Mouse (Mus musculus): ENCODE results near the gene Hoxd9. TPM values are rescaled to one million over a fixed set of nuclear protein-coding genes. Genes with fewer than 3 reads are reported as not detected.

Hoxd9 gene
- polyA plus RNA-seq (2017; shearing (Covaris generic)): not detected

DNA sequence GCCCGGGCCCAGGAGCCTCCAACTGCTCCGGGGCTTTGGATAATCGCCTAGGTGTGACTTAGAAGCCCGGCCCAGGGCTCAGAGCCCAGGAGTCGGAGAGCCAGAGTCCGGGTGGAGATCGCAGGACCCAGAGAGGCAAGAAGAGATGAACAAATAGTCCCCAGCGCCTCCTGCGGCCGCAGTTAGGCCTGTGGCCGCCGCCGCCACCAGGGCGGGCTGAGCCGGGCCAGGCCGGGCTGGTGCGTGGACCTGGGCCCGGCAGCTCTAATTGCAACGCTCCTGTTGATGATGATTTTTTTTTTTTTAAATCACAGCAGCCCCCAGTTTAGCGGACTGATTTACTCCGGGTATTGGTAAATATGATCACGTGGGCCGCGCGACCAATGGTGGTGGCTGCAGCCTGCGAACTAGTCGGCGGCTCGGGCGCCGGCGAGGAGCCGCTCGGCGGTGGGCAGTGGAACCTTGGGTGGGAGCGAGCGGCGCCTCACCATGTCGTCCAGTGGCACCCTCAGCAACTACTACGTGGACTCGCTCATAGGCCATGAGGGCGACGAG lies at the start of gene Hoxd9:
Gene Hoxd9 (plus strand): TSS at position 161 of the 555 bp plus-strand sequence.

DNA sequence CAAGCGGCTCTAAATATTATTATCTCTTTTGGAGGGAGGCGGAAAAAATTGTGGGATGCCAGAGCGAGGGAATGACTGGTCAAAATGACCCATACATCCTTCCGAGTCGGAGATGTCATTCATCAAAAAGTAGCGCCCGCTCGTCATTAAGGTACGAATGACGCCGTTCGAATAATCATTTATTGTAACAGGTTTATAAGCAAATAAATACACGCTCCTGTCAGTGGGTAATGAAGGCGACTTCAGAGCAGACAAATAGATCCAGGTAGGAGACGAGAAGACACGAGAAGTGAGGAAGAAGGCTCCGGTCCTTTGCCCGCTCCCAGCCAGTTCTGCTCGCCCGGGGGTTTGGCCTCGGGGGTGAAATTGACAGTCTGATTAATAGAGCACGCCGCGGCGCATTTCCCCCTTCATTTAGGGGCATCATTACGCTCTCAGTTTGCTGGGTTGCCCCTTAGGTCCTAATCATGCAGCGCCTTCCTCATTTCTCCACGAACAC lies 38.0 kb upstream of the Hoxd9 start, which contains the start of gene Evx2:
Gene Evx2 (minus strand): TSS at position 51 of the 499 bp plus-strand sequence.

DNA sequence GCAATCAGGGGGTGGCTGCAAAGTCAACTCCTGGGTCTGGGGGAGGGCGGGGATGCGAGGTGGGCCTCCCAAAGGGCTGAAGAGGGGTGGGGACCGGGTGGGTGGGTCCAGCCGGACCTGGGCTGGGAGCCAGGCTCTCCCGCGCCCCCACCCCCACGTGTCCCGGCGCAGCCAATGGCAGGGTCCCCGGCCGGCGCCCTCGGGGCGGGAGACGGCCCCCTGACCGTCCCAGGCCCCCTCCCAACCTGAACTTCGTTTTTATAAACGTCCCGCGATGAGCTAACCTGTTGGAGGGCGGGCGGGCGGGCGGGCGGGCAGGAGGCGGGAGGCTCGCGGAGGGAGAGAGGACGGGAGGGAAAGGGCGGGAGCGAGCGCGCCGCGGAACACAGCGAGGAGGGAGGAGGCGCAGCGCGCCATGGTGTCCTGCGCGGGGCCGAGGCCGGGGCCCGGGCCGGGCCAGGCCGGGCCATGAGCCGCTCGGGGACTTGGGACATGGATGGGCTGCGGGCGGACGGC lies 29.6 kb upstream of the Hoxd9 start, which contains the start of gene Hoxd13:
Gene Hoxd13 (plus strand): TSS at position 469 of the 516 bp plus-strand sequence.

DNA sequence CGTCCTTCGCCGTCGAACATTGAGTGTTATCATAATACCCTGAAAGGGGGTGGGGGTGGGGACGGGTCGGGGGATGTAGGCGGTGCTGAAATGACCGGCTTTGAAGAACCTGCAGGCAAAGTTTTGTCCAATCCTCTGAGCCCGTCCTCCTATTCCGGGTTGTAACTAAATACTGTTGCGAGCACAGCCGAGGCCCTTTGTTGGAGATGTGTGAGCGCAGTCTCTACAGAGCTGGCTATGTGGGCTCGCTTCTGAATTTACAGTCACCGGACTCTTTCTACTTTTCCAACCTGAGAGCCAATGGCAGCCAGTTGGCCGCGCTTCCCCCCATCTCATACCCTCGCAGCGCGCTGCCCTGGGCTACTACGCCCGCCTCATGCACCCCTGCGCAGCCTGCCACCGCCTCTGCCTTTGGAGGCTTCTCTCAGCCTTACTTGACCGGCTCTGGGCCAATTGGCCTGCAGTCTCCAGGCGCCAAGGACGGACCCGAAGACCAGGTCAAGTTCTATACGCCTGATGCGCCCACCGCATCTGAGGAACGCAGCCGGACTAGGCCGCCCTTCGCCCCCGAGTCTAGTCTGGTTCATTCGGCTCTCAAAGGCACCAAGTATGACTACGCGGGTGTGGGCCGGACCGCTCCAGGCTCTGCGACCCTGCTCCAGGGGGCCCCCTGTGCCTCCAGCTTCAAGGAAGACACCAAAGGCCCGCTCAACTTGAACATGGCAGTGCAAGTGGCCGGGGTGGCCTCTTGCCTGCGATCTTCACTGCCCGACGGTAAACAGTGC lies 22.5 kb upstream of the Hoxd9 start, which contains the start of gene Hoxd12:
Gene Hoxd12 (plus strand): TSS at position 133 of the 785 bp plus-strand sequence.

DNA sequence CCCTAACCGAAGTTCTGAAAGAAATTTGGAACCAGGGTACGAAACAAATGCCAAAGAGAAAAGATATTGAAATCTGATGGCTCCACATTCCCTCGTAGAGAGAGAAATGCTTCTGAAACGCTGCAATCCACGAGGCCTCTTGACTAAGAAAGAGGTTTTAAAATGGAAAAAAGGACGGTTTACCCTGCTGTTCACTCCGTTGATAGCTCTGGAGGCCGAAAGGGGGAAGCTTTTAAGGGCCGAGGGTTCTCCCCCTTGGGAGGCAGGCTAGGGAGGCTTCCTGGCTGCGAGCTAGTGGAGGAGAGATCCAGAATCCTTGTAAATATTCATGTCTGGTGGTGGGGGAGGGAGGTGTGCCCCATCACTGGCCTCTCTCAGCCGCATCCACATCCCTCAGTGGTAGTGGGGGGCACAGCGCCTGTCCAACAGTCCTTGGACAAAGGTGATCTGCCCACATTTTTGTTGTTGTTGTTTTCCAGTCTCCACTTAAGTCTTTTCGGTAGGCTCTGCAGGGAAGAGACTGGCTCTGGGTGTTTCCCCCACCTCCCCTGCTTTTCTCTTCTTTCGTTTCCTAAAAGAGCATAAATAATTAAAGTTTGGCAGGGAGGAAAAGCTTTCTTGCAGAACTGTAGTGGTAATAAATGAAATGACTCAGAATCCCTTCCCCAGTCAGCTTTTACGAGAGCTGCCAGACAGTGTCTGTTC lies 18.5 kb upstream of the Hoxd9 start, which contains the start of gene Hoxd11:
Gene Hoxd11 (plus strand): TSS at position 667 of the 705 bp plus-strand sequence.

DNA sequence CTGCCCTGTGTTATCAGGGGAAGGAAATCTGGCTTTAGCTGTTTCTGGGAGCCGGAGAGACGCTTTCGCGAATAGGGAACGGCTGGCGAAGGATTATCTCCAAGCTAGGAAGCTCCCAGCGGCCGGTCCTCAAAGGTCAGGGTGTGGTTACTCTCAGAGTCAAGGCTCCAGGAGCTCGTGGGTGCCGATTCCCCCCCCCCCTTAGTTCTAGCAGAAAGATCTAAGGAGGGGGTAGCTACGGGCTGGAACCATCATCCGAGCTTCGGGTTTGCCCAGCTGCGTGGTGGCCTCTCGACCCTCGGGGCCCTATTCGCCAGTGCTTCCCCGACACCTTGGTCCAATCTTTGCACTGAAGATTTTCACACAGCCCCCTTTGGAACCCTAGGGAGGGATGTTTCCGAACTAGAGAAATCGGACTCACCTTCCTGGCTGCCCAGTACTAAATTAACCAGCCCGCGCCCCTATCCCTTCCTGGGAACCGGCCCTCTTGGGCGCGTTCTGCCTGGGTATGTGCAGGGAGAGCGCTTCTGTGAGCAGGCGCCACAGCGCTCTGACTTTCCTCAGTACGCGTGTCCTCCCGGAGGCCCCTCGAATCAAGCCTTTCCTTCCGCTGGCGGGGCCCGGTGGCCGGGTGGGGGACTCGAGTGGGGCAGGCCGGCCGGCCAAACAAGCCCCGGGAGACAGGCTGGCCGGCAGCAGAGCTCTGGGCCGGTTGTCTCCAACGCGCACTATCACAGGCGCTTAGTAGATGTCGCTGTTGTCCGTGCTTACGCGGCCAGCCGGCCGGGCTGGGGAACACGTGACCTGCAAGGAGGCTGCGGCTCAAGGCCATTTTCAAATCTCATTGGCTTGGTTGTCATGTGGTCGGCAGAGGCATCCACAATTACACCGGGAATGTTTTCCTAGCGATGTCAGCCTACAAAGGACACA lies 6.2 kb upstream of the Hoxd9 start, which contains the start of gene Hoxd10:
Gene Hoxd10 (plus strand): TSS at position 903 of the 930 bp plus-strand sequence.

DNA sequence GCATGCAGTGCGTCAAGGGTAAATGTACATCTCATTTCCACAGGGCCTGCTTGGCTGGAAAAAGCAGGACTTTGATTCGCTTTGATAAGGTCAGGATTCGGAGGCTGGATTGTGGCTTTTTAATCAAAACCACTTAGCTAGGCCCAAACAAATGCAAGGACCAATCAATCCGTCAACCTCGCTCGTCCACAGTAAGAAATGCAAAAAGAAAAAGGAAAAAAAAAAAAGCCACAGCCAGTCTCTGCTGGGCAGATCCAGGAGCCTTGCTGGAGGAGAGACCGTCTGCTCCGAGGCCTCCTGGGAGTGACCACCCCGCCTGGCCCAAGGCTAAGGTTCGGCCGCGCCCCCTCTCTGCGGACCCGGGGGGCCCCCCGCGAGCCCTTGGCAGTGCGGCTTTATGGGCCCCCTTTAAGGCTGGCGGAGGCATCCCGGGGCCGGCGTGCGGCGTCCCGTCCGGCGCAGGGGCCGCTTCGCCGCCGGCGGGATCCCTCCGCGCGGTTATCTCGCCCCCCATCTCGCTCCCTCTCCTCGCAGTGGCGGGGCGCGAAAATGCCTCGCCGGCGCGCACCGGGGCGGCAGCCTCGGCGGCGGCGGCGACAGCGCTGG lies 7.0 kb downstream of the Hoxd9 start, which contains the start of gene Hoxd8:
Gene Hoxd8 (plus strand): TSS at position 223 of the 606 bp plus-strand sequence.

DNA sequence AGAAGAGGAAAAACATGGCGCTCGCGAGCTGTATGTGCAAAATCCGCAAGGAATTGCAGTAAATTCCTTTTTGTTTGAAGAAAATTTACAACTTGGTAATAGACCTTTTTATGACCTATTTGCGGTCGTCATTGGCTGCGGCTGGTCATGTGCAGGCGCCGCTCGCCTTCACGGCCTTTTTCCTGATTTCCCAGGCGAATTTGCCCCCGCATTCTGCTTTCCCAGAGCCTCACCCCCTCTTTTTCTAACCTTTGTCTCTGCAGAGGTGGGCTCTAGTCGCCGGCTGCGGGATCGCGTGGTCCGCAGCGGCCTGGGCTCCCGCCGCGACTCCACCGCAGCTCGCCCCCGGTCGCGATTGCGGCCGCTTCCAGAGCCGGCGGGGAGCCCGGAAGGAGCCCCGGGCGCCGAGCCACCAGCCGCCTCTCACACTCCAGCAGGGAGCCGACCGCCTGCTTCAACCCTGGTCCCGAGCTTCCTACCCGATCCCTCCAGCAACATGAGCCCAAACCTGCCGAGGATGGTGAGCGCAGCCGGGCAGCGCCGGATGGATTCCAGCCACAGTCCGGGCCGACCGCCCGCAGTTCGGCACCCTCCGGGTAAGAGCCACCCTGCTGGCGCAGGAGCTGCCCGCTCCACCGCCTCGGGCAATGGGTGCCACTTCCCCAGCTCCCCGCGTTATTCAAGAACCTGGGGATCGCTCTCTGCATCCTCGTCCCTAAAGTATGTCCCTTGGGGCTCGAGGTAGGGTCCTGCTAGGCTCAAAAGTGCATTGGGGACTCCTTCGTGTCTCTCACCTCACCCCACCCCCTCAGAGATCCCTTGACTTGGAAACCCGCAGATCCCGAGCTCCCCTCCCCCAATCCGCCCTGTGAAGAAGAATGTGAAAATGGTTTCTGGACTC lies 14.4 kb downstream of the Hoxd9 start, which contains the start of the genes Hoxd3 and Hoxd4:
Gene Hoxd3 (plus strand): TSS at position 207 of the 901 bp plus-strand sequence.
Gene Hoxd4 (plus strand): TSS at position 209 of the 901 bp plus-strand sequence.

DNA sequence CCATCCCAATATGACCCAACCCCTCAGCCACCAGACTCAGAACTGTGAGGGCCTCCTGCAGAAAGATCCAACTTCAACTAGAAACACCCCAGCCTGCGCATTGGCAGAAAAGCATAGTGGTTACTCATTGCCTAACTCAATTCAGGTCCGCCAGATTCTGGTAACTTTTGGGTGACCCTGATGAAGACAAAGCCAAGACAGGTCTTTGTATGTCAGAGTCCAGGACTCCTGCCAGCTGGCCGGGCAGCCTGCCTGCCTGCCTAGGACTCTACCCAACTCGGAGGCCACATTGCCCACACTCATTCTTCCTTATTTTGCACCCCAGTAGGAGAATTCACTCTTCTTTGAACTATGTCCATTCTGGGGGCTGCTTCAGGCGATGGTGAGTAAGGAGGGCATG lies 29.0 kb downstream of the Hoxd9 start, which contains the start of gene Gm28230:
Gene Gm28230 (plus strand): TSS at position 178 of the 400 bp plus-strand sequence.

Other genes with a start within 250 kb of the Hoxd9 start
- 21.1 TPM for gene Lnpk, start 118.3 kb upstream of the Hoxd9 start, polyA plus RNA-seq (2017; shearing (Covaris generic))
- gene Evx2, start 38.2 kb upstream of the Hoxd9 start, polyA plus RNA-seq (2017; shearing (Covaris generic)): not detected
- not detected for gene Hoxd13, start 29.4 kb upstream of the Hoxd9 start, polyA plus RNA-seq (2017; shearing (Covaris generic))
- gene Hoxd12, start 22.7 kb upstream of the Hoxd9 start, polyA plus RNA-seq (2017; shearing (Covaris generic)): not detected
- not detected for gene Hoxd11, start 18.2 kb upstream of the Hoxd9 start, polyA plus RNA-seq (2017; shearing (Covaris generic))
- not detected for gene Hoxd10, start 5.8 kb upstream of the Hoxd9 start, polyA plus RNA-seq (2017; shearing (Covaris generic))
- not detected for gene Hoxd8, start 6.9 kb downstream of the Hoxd9 start, polyA plus RNA-seq (2017; shearing (Covaris generic))
- not detected for gene Hoxd3, start 14.2 kb downstream of the Hoxd9 start, polyA plus RNA-seq (2017; shearing (Covaris generic))
- gene Hoxd4, start 14.2 kb downstream of the Hoxd9 start, polyA plus RNA-seq (2017; shearing (Covaris generic)): not detected
- not detected for gene Gm28230, start 29.0 kb downstream of the Hoxd9 start, polyA plus RNA-seq (2017; shearing (Covaris generic))
- gene Hoxd1, start 65.3 kb downstream of the Hoxd9 start, polyA plus RNA-seq (2017; shearing (Covaris generic)): not detected
- 18.1 TPM for gene Mtx2, start 128.1 kb downstream of the Hoxd9 start, polyA plus RNA-seq (2017; shearing (Covaris generic))